Mouse (Mus musculus) G1E (cell line): ENCODE results near the gene Vipas39.

Experiments used
- CTCF ChIP-seq: IDR thresholded peaks from 2 replicates; pipeline ENCODE4 v1.5.1; 2012; ENCODE audit warnings: low read depth, low read length, inconsistent platforms, mixed read lengths
- GATA1 ChIP-seq: IDR thresholded peaks from 2 replicates; pipeline ENCODE4 v1.6.1; 2012; ENCODE audit warnings: borderline replicate concordance, low read length, inconsistent platforms, mixed read lengths
- POLR2AphosphoS5 ChIP-seq: IDR thresholded peaks from 2 replicates; pipeline ENCODE4 v1.6.1; 2012; ENCODE audit warnings: low read depth, low read length, inconsistent platforms; ENCODE audit not compliant: insufficient replicate concordance
- TAL1 ChIP-seq: conservative IDR thresholded peaks from 2 replicates; pipeline ENCODE4 v1.6.1; 2012; ENCODE audit warnings: low read depth, low read length, inconsistent platforms, mixed read lengths

DNA sequence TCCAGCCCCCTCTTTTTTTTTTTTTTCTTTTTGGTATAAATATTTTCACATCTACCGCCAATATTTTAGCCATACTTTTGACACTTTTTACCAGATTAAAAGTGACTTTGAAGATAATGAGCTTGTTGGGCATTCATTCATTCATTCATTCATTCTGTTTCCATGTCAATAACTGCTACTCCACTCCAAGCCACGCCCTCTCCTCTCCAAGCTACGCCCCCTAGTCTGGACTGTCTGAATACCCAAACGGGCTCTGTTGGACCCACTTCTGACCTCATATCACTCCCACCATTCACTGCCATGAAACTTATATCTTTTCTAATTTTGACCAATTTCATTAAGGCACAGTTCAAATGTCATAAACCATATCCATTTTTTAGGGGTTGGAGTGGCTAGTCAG, 35.1 kb upstream of the Vipas39 start:
- TF ChIP-seq GATA1, result no peak
- no peak for TF ChIP-seq CTCF
- no peak for TF ChIP-seq POLR2AphosphoS5
- no peak for TF ChIP-seq TAL1
